Mouse (Mus musculus) midbrain, embryonic 11.5 days (tissue): ENCODE results near the gene Atp11a. TPM values are rescaled to one million over a fixed set of nuclear protein-coding genes. Genes with fewer than 3 reads are reported as not detected.

Source experiments
- ATAC-seq: fragments of 200-750 bp; cut with Nextera tagmentation; 2 replicates; pipeline ENCODE4 v1.8.0; 2017; ENCODE audit warnings: moderate TSS enrichment, moderate library complexity; ENCODE audit not compliant: low FRiP score
- DNase-seq: peaks from one replicate; pipeline ENCODE4 v3.0.0; 2015; ENCODE audit warnings: low spot score; ENCODE audit errors: missing footprints
- H3K27ac ChIP-seq: fragments of 300-500 bp; sonication (generic); 2 replicates; pipeline ENCODE4 v1.5.1; 2014; ENCODE audit warnings: low read depth, low read length
- H3K27me3 ChIP-seq: fragments of 300-500 bp; sonication (generic); 2 replicates; pipeline ENCODE4 v1.6.1; 2014; ENCODE audit warnings: mild to moderate bottlenecking, low read length, moderate library complexity, mixed read lengths; ENCODE audit not compliant: control insufficient read depth, insufficient read depth
- H3K36me3 ChIP-seq: fragments of 300-500 bp; sonication (generic); 2 replicates; pipeline ENCODE4 v1.6.1; 2014; ENCODE audit warnings: mild to moderate bottlenecking, low read length, moderate library complexity, mixed read lengths; ENCODE audit not compliant: control insufficient read depth, insufficient read depth
- H3K4me1 ChIP-seq: fragments of 300-500 bp; sonication (generic); 2 replicates; pipeline ENCODE4 v1.6.1; 2014; ENCODE audit warnings: low read length; ENCODE audit not compliant: control insufficient read depth, insufficient read depth
- H3K4me2 ChIP-seq: fragments of 300-500 bp; sonication (generic); 2 replicates; pipeline ENCODE4 v1.6.1; 2014; ENCODE audit warnings: mild to moderate bottlenecking, moderate library complexity
- H3K4me3 ChIP-seq: fragments of 300-500 bp; sonication (generic); 2 replicates; pipeline ENCODE4 v1.5.1; 2014; ENCODE audit warnings: low read depth, low read length
- H3K9ac ChIP-seq: fragments of 300-500 bp; sonication (generic); 2 replicates; pipeline ENCODE4 v1.6.1; 2014; ENCODE audit warnings: low read length
- H3K9me3 ChIP-seq: fragments of 300-500 bp; sonication (generic); 2 replicates; pipeline ENCODE4 v1.6.1; 2016; ENCODE audit warnings: low read length; ENCODE audit not compliant: control insufficient read depth
- WGBS: fragments of 180-500 bp; shearing (Covaris S2); extraction: QIAGEN DNeasy Blood & Tissue Kit; methylation state at CpG from one replicate; pipeline ENCODE4 v1.1.7; 2014; 5-methylcytosine and 5-hydroxymethylcytosine counted together
- polyA plus RNA-seq: library from polyadenylated mRNA; unstranded; fragments of >200 nt; fragmentation: Nextera tagmentation; extraction: Ambion mirVana; gene quantifications from 2 replicates; pipeline ENCODE4 v1.2.1, GENCODE M21; 2014

The Atp11a gene
- polyA plus RNA-seq, 1 experiment from 2014 or later: 10.0 TPM

- Histone ChIP-seq H3K9me3 (no peaks in the 10 kb centered on the region), H3K27ac (no peak overlapping the region), H3K4me1 (0 out of 2 replicates have a peak, but pooled peaks cover 2% of the 10 kb centered on the region), H3K4me2 (no peak overlapping the region), H3K4me3 (no peak overlapping the region), H3K9ac (no peak overlapping the region), H3K36me3 (no peaks in the 10 kb centered on the region), H3K27me3 (no peaks in the 10 kb centered on the region)
- DNase-seq (peak; percentile 31), ATAC-seq (no peak)
- 85% methylated on average over 10 of the region's 10 CpGs for WGBS
Measured at GRCm38 (mm10) chr8:12776166-12776565, 19.4 kb downstream of the Atp11a start.

GRCm38 (mm10) chr8:12777171-12777570 is 20.4 kb downstream of the Atp11a start:
- no peak overlapping the region for H3K4me2 ChIP-seq
- no peaks in the 10 kb centered on the region for H3K27me3 ChIP-seq
- 0 out of 2 replicates have a peak, but pooled peaks cover 2% of the 10 kb centered on the region for H3K4me1 ChIP-seq
- no peak overlapping the region for H3K27ac ChIP-seq
- DNase-seq (peak; percentile 66), ATAC-seq (no peak)
- no peak overlapping the region for H3K9ac ChIP-seq
- no peaks in the 10 kb centered on the region for H3K9me3 ChIP-seq
- H3K36me3 ChIP-seq: no peaks in the 10 kb centered on the region
- 71% methylated on average over 5 of the region's 5 CpGs for WGBS
- no peak overlapping the region for H3K4me3 ChIP-seq

- DNase-seq: no peak
- no peaks in the 10 kb centered on the region for H3K27me3 ChIP-seq
- H3K4me3 ChIP-seq: no peak overlapping the region
Measured at GRCm38 (mm10) chr8:12779541-12779940, 22.7 kb downstream of the Atp11a start.

GRCm38 (mm10) chr8:12785508-12785907 is 28.7 kb downstream of the Atp11a start:
- H3K27ac ChIP-seq: no peak overlapping the region
- H3K4me3 ChIP-seq: no peak overlapping the region
- H3K9me3 ChIP-seq: no peaks in the 10 kb centered on the region
- H3K9ac ChIP-seq: no peak overlapping the region
- ATAC-seq: no peak
- DNase-seq: peak; percentile 82
- WGBS: 55% methylated on average over 8 of the region's 8 CpGs
- peaks cover 11% of the 10 kb centered on the region; the same call in 1 of the 2 replicates for H3K4me1 ChIP-seq
- no peaks in the 10 kb centered on the region for H3K27me3 ChIP-seq
- H3K4me2 ChIP-seq: no peak overlapping the region
- H3K36me3 ChIP-seq: no peaks in the 10 kb centered on the region

More at GRCm38 (mm10) chr8:12779541-12779940, 22.7 kb downstream of the Atp11a start:
- no peaks in the 10 kb centered on the region for H3K36me3 ChIP-seq
- H3K4me2 ChIP-seq: no peak overlapping the region
- H3K27ac ChIP-seq: no peak overlapping the region
- 0 out of 2 replicates have a peak, but pooled peaks cover 2% of the 10 kb centered on the region for H3K4me1 ChIP-seq
- no peak overlapping the region for H3K9ac ChIP-seq
- no peaks in the 10 kb centered on the region for H3K9me3 ChIP-seq
- WGBS: 94% methylated on average over 4 of the region's 4 CpGs
- ATAC-seq: no peak

- ATAC-seq: no peak
Measured at GRCm38 (mm10) chr8:12786261-12786957, 29.6 kb downstream of the Atp11a start.

GRCm38 (mm10) chr8:12786958-12787301 is 30.1 kb downstream of the Atp11a start:
- Histone ChIP-seq H3K36me3 (no peaks in the 10 kb centered on the region), H3K27me3 (no peaks in the 10 kb centered on the region), H3K9me3 (no peaks in the 10 kb centered on the region), H3K4me1 (peaks cover 11% of the 10 kb centered on the region; the same call in 1 of the 2 replicates), H3K27ac (no peak overlapping the region), H3K4me3 (no peak overlapping the region), H3K9ac (no peak overlapping the region), H3K4me2 (no peak overlapping the region)
- ATAC-seq (no peak; the same call in 1 of the 2 replicates), DNase-seq (peak; percentile 23)
- WGBS: 54% methylated on average over 12 of the region's 12 CpGs

More at GRCm38 (mm10) chr8:12786261-12786957, 29.6 kb downstream of the Atp11a start:
- no peak overlapping the region for H3K27ac ChIP-seq
- H3K36me3 ChIP-seq: no peaks in the 10 kb centered on the region
- peaks cover 11% of the 10 kb centered on the region; the same call in 1 of the 2 replicates for H3K4me1 ChIP-seq
- H3K9me3 ChIP-seq: no peaks in the 10 kb centered on the region
- H3K4me2 ChIP-seq: no peak overlapping the region
- 82% methylated on average over 14 of the region's 14 CpGs for WGBS
- H3K9ac ChIP-seq: no peak overlapping the region
- H3K27me3 ChIP-seq: no peaks in the 10 kb centered on the region
- peak; percentile 41 for DNase-seq
- H3K4me3 ChIP-seq: no peak overlapping the region

- 56% methylated on average over 8 of the region's 8 CpGs for WGBS
- peak; percentile 40; the same call in 1 of the 2 replicates for ATAC-seq
Measured at GRCm38 (mm10) chr8:12787427-12787826, 30.6 kb downstream of the Atp11a start.

GRCm38 (mm10) chr8:12788695-12789094 is 31.9 kb downstream of the Atp11a start:
- Histone ChIP-seq H3K4me1 (peaks cover 11% of the 10 kb centered on the region; the same call in 1 of the 2 replicates), H3K9ac (no peak overlapping the region), H3K36me3 (no peaks in the 10 kb centered on the region), H3K4me2 (no peak overlapping the region), H3K9me3 (no peaks in the 10 kb centered on the region), H3K4me3 (no peak overlapping the region), H3K27ac (no peak overlapping the region), H3K27me3 (no peaks in the 10 kb centered on the region)
- ATAC-seq (no peak), DNase-seq (peak; percentile 31)
- 84% methylated on average over 9 of the region's 9 CpGs for WGBS

More at GRCm38 (mm10) chr8:12787427-12787826, 30.6 kb downstream of the Atp11a start:
- DNase-seq: peak; percentile 80
- H3K9me3 ChIP-seq: no peaks in the 10 kb centered on the region
- peaks cover 11% of the 10 kb centered on the region; the same call in 1 of the 2 replicates for H3K4me1 ChIP-seq
- no peak overlapping the region for H3K4me2 ChIP-seq
- H3K9ac ChIP-seq: no peak overlapping the region
- H3K27me3 ChIP-seq: no peaks in the 10 kb centered on the region
- H3K4me3 ChIP-seq: no peak overlapping the region
- H3K27ac ChIP-seq: no peak overlapping the region
- H3K36me3 ChIP-seq: no peaks in the 10 kb centered on the region

GRCm38 (mm10) chr8:12795011-12795671 is 38.3 kb downstream of the Atp11a start:
- H3K9me3 ChIP-seq: no peaks in the 10 kb centered on the region
- H3K36me3 ChIP-seq: no peaks in the 10 kb centered on the region
- H3K4me3 ChIP-seq: no peak overlapping the region
- no peaks in the 10 kb centered on the region for H3K27me3 ChIP-seq
- WGBS: 89% methylated on average over 5 of the region's 5 CpGs
- DNase-seq (no peak), ATAC-seq (no peak)
- H3K27ac ChIP-seq: no peak overlapping the region
- H3K4me1 ChIP-seq: peaks cover 7% of the 10 kb centered on the region
- no peak overlapping the region for H3K9ac ChIP-seq
- no peak overlapping the region for H3K4me2 ChIP-seq
